Mouse (Mus musculus) forebrain, embryonic 15.5 days (tissue): ENCODE data around the gene Hspb8. TPM values are rescaled to one million over a fixed set of nuclear protein-coding genes. Genes with fewer than 3 reads are reported as not detected.

Source experiments
- ATAC-seq: fragments of 200-750 bp; cut with Nextera tagmentation; replicated peaks from 2 replicates; pipeline ENCODE4 v1.8.0; 2017; ENCODE audit warnings: mild to moderate bottlenecking, moderate TSS enrichment, moderate library complexity
- H3K27ac ChIP-seq: fragments of 300-500 bp; sonication (generic); replicated peaks from 2 replicates; pipeline ENCODE4 v1.5.1; 2015; ENCODE audit warnings: mild to moderate bottlenecking, inconsistent platforms
- H3K27me3 ChIP-seq: fragments of 300-500 bp; sonication (generic); 2 replicates; pipeline ENCODE4 v1.6.1; 2015; ENCODE audit warnings: inconsistent platforms
- H3K36me3 ChIP-seq: fragments of 300-500 bp; sonication (generic); 2 replicates; pipeline ENCODE4 v1.6.1; 2015; ENCODE audit warnings: mild to moderate bottlenecking, inconsistent platforms
- H3K4me1 ChIP-seq: fragments of 300-500 bp; sonication (generic); 2 replicates; pipeline ENCODE4 v1.6.1; 2015; ENCODE audit warnings: inconsistent platforms
- H3K4me2 ChIP-seq: fragments of 300-500 bp; sonication (generic); replicated peaks from 2 replicates; pipeline ENCODE4 v1.6.1; 2015; ENCODE audit warnings: mild to moderate bottlenecking, inconsistent platforms
- H3K4me3 ChIP-seq: fragments of 300-500 bp; sonication (generic); 2 replicates; pipeline ENCODE4 v1.5.1; 2015; ENCODE audit warnings: mild to moderate bottlenecking, inconsistent platforms
- H3K9ac ChIP-seq: fragments of 300-500 bp; sonication (generic); replicated peaks from 2 replicates; pipeline ENCODE4 v1.6.1; 2015; ENCODE audit warnings: mild to moderate bottlenecking, inconsistent platforms
- H3K9me3 ChIP-seq: fragments of 300-500 bp; sonication (generic); 2 replicates; pipeline ENCODE4 v1.6.1; 2016; ENCODE audit warnings: inconsistent platforms
- WGBS: fragments of 180-500 bp; shearing (Covaris S2); methylation state at CpG from one replicate; pipeline ENCODE4 v1.1.7; 2015; ENCODE audit warnings: mixed read lengths; 5-methylcytosine and 5-hydroxymethylcytosine counted together
- polyA plus RNA-seq: library from polyadenylated mRNA; unstranded; fragments of >200 nt; fragmentation: Nextera tagmentation; extraction: Ambion mirVana; gene quantifications from 2 replicates; pipeline ENCODE4 v1.2.1, GENCODE M21; 2015

Gene Hspb8
- 5.6 and 5.7 TPM in 2 replicates for polyA plus RNA-seq

DNA sequence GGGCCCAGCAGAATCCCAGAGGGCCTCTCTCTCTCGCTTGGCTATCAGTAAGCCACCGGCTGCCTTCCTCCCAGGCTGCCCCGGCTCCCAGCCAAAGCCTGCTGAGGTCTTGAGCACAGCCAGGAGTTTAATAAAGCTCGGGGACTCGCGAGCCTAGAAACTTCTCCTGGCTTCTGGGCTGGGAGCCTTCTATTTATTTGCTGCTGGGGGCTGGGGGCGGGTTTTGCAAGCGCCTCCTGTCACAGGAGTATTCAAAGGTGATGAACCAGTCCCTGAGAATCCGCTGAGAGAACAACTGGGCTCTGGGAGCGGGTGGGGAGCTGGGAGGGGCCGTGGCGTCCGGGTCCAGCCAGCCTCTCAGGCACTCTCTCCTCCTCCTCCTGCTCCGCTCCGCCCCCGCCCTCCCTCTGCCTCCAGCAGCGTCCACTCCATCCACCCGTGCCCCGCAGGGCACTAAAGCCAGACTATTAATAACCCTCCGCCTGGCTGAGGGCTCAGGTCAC lies at the start of gene Hspb8:
Hspb8 (minus strand) TSS at position 166 of the 503 bp plus-strand sequence.
- Histone ChIP-seq H3K9ac (no peak within 1 kb of the TSS), H3K4me2 (peak within 1 kb of the TSS; percentile 34), H3K27ac (peak within 1 kb of the TSS; percentile 42)

DNA sequence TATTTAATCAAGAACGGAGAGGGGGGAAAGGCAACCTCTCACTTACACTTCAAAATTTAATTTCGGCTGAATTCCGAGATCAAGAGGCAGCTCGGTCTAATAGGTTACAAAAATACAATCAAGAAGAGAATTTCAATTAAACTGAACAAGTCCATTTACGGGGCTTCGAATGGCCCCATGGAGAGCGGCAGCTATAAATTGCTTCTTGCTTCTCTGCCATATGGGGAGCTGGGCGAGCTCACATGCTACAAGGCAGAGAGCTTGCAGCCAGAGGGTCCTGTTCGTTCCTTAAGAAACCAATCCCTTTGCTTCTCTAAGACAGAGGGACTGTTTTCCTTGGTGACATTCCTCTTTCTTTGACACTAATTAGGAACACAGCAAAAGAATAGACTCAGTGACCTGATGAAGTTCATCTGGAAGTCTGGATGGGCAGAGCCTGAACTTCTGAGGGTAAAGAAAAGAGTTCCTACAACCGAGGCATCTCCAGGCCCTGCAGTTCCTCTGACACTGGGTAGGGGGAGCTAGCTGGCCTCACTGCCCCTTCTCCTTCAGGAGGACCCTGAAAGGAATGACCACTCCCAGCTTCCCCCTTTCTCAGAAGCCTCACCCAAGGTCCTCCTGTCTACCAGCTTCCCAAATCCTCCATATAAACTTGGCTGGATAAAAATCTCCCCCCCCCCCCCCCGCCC lies 38.8 kb upstream of the Hspb8 start:
- Histone ChIP-seq H3K27ac (peak overlapping the region; percentile 42; the same call in 1 of the 2 replicates), H3K4me1 (peaks cover 18% of the 10 kb centered on the region), H3K4me3 (no peak overlapping the region), H3K36me3 (peaks cover 39% of the 10 kb centered on the region), H3K9ac (no peak overlapping the region), H3K4me2 (no peak overlapping the region), H3K27me3 (no peaks in the 10 kb centered on the region), H3K9me3 (peaks cover 6% of the 10 kb centered on the region; the same call in 1 of the 2 replicates)
- 16% methylated on average over 11 of the region's 11 CpGs for WGBS
- ATAC-seq: no peak

More for the DNA sequence above, at the start of gene Hspb8:
- Histone ChIP-seq H3K27me3 (no peaks in the 10 kb centered on the region), H3K4me1 (peaks cover 29% of the 10 kb centered on the region), H3K9me3 (no peaks in the 10 kb centered on the region), H3K4me3 (peak within 1 kb of the TSS; percentile 5; the same call in 1 of the 2 replicates), H3K36me3 (no peaks in the 10 kb centered on the region)
- ATAC-seq: peak; percentile 38; the same call in 1 of the 2 replicates
- WGBS: 1% methylated on average over 19 of the region's 20 CpGs

DNA sequence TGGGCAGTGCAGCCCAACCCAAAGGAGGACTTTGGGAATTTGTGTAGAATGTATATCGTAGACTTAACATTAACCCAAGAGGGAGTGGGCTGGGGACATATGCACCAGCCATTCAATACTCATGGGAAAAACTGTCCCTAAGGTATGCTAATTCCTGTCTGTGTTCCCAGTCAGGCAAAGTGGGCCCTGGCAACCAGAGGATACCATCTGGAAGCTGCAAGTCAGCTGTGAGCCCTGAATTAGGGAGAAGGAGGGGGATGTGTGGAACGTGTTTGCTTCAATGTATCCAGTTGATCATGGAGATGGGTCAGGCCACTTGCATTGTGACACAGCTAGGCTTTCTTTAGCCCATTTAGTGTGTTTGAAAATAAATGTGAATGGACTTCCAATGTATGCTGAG lies 37.3 kb upstream of the Hspb8 start:
- no peaks in the 10 kb centered on the region for H3K9me3 ChIP-seq
- ATAC-seq: 0 out of 2 replicates have a peak, but pooled peaks have one; percentile 68
- H3K36me3 ChIP-seq: peaks cover 24% of the 10 kb centered on the region
- 46% methylated on average over 2 of the region's 2 CpGs for WGBS
- H3K4me1 ChIP-seq: peaks cover 18% of the 10 kb centered on the region
- no peaks in the 10 kb centered on the region for H3K27me3 ChIP-seq
- no peak overlapping the region for H3K4me2 ChIP-seq
- H3K9ac ChIP-seq: no peak overlapping the region
- H3K4me3 ChIP-seq: no peak overlapping the region
- H3K27ac ChIP-seq: 0 out of 2 replicates have a peak overlapping the region, but pooled peaks have one; percentile 7

DNA sequence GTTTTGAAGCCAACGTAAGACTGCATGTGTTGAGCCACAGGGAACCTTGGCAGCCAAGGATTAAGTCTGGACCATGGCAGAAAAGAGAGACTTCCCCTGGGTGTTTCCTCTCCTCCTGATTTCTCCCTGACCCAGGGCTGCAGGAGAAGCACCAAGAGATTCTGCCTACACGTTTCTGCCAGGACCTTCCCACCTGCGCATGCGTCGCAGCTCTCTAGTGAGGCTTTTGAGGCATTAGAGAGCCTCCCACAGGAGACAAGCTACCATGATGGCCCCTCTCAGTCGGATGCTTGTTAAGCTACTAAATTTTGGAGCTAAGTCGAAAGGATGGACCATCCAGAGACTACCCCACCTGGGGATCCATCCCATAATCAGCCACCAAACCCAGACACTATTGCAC lies 35.1 kb upstream of the Hspb8 start:
- Histone ChIP-seq H3K9me3 (no peaks in the 10 kb centered on the region), H3K4me1 (peaks cover 25% of the 10 kb centered on the region), H3K4me2 (no peak overlapping the region), H3K27ac (no peak overlapping the region), H3K4me3 (no peak overlapping the region), H3K27me3 (no peaks in the 10 kb centered on the region), H3K36me3 (peaks cover 10% of the 10 kb centered on the region), H3K9ac (no peak overlapping the region)
- no peak for ATAC-seq
- 83% methylated on average over 7 of the region's 7 CpGs for WGBS

DNA sequence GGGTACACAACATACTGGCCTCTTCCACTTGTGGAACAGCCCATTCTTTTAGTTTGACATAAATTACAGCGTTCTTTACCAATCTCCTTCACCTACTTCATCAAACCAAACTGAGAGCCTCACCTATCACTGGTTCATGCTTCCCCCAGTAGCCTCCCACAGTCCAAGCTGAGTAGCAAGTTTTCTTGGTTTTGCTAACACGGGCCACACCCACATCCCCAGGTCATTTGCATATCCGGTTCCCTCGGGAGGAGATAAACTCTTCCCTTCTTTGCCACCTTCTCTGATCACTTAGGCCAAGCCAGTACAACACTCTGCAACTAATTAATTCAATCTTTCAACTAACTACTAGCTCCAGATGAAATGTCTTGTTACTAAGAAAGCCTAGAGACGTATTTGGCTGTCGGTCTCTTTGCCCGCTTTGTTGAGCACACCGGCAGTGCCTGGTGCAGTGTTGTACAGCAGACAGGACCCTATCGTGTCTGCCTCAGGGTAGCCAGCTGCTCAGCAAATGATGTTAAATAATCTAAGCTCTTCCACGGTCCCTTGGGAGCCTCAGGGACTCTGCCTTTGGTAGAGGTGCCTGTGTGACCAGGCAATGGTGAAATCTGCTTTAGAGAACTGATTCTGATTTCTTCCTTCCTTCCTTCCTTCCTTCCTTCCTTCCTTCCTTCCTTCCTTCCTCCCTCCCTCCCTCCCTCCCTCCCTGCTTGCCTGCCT lies 34.3 kb upstream of the Hspb8 start:
- 32% methylated on average over 10 of the region's 10 CpGs for WGBS
- H3K4me3 ChIP-seq: no peak overlapping the region
- no peaks in the 10 kb centered on the region for H3K9me3 ChIP-seq
- H3K4me1 ChIP-seq: peaks cover 25% of the 10 kb centered on the region
- H3K27me3 ChIP-seq: no peaks in the 10 kb centered on the region
- H3K27ac ChIP-seq: no peak overlapping the region
- no peak overlapping the region for H3K4me2 ChIP-seq
- no peak overlapping the region for H3K9ac ChIP-seq
- peaks cover 11% of the 10 kb centered on the region for H3K36me3 ChIP-seq
- no peak for ATAC-seq

DNA sequence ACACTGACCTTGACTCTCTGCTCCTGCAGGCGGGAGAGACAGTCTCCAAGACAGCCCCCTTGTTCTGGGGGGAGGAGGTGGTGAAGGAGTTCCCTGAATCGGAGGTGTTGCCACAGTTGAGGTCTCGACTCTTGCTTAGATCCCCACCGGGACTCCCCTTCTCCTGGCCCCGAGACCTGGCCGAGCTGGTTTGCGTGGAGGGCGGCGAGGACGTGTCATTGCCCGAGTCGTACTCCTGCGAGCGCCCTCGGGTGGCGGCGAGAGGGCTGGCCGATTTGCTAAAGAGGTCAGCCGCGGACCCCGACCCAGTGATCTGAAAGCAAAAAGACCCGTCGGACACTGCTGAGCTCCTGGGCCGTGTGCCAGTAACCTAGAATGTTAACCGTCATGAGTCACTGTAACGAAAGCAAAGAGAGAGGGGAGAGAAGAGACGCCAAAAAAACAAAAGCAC lies 30.8 kb upstream of the Hspb8 start:
- Histone ChIP-seq H3K4me2 (no peak overlapping the region), H3K4me1 (peaks cover 18% of the 10 kb centered on the region), H3K9me3 (no peaks in the 10 kb centered on the region), H3K36me3 (peaks cover 17% of the 10 kb centered on the region), H3K27ac (no peak overlapping the region), H3K9ac (no peak overlapping the region), H3K4me3 (no peak overlapping the region), H3K27me3 (no peaks in the 10 kb centered on the region)
- 6% methylated on average over 27 of the region's 27 CpGs for WGBS
- ATAC-seq: no peak

DNA sequence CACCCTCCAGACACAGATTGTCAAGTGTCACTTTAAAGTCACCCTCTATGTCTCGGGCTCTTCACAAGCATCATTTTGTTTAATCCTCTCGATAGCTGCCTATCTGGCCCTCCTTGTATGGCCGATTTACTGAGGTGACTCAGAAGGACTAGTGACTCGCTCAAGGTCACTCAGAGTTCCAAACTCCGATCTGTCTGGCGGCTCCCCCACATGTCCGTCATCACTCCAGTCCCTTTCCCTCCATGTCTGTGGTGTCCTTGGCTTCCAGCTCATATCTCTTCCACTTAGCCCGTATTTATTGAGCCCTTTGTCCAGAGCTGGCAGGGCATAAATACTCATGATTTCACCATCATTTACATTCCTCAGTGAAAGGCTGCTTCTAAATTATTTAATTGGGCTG lies 28.2 kb upstream of the Hspb8 start:
- ATAC-seq: no peak
- Histone ChIP-seq H3K9me3 (no peaks in the 10 kb centered on the region), H3K9ac (no peak overlapping the region), H3K4me1 (peaks cover 26% of the 10 kb centered on the region), H3K36me3 (peaks cover 21% of the 10 kb centered on the region), H3K27ac (no peak overlapping the region), H3K4me2 (no peak overlapping the region), H3K4me3 (no peak overlapping the region), H3K27me3 (no peaks in the 10 kb centered on the region)
- 85% methylated on average over 8 of the region's 8 CpGs for WGBS

DNA sequence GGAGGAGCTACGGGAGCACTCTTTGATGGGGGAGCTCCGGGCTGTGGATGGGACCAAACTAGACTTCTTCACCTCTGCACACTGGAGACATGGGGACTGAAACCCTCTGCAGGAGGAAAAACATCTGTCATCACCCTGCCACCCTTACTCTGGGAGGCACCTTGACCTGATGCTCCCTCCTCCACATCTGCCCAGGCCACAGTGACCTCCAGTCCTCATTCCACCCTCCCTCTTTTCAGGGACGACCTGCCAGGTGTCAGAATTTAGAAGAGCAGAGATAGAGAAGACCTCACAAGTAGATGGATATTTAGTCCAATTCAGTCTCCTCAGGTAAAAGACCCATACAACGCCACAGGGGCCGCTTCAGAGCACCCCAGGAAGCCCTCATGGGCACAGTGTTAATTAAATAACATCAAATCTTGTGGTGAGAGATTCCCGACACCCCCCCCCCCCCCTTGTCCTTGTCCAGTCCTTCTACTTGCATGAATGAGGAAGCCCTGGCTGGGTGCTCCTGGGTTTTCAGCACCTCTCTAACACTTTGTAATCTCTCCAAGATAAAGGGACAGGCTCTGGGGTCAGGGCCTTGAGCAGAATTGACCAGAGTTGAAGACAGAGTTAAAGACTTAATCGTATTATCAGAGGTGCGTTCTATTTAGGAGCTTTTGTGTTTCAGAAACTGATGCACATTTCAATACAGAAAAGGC lies 27.0 kb upstream of the Hspb8 start:
- Histone ChIP-seq H3K9ac (no peak overlapping the region), H3K4me2 (no peak overlapping the region), H3K36me3 (peaks cover 24% of the 10 kb centered on the region), H3K9me3 (no peaks in the 10 kb centered on the region), H3K27me3 (no peaks in the 10 kb centered on the region), H3K27ac (0 out of 2 replicates have a peak overlapping the region, but pooled peaks have one; percentile 58), H3K4me1 (peaks cover 28% of the 10 kb centered on the region), H3K4me3 (no peak overlapping the region)
- WGBS: 66% methylated on average over 8 of the region's 8 CpGs
- no peak for ATAC-seq

DNA sequence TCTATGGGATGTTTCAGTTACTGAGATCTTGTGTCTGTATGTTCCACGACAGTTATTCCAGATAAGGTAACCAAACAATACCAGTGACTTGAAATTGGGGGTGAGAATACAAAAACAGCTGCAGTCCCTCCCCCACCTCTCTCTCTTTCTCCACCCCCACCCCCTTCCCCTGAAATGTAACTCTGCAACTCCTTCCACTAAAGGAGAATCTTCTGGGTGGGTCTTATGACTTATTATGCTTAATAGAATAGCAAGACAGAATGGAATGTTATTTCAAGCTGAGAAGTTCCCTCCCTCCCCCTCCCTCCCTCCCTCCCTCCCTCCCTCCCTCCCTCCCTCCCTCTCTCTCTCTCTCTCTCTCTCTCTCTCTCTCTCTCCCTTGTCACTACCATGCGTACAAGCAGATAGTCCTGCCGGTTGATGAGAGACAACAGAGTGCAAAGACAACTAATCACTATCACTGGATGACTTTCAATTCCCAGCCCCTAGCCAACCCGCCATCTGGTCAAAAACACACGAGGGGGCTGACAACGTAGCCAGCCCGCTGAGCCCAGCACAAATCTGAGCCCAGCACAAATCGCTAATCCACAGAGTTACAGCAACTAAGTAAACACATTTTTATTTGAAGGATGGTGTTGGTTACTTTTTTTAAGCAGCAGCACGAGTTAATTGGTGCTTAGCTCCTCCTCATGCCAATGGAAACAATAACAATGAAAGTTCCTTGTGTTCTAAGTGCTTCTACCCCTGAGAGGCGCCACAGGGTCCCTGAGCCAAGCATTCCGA lies 25.9 kb upstream of the Hspb8 start:
- H3K36me3 ChIP-seq: peaks cover 34% of the 10 kb centered on the region
- ATAC-seq: peak; percentile 30; the same call in 1 of the 2 replicates
- H3K27ac ChIP-seq: peak overlapping the region; percentile 58

DNA sequence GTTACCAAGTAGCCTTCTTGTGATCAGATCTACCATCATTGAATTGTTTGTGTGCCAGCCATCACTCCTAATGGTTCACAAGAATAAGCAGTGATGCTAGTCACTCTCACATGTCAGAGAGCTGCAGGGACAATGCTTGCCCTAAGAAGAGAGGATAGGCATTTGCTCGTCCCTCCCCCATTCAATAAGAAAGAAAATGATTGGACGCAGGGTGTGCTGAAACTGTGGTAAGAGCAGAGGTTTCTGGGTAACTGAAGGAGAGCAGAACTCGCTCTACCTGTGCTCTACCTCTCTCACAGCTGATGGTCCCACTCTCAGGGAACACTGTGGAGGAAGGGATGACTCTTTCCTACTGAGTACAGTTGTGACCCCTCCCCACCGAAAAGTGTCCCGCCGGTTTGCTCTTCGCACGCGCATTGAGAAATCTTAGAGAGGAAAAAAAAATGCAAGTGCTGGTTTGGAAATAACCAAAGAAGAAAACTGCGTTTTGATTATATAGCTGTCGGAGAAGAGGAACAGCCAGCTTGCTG lies 25.2 kb upstream of the Hspb8 start:
- no peak for ATAC-seq
- Histone ChIP-seq H3K4me1 (peaks cover 39% of the 10 kb centered on the region), H3K27ac (no peak overlapping the region; the same call in 1 of the 2 replicates), H3K4me3 (no peak overlapping the region), H3K9ac (no peak overlapping the region), H3K36me3 (peaks cover 32% of the 10 kb centered on the region), H3K27me3 (no peaks in the 10 kb centered on the region), H3K9me3 (no peaks in the 10 kb centered on the region), H3K4me2 (no peak overlapping the region)
- 46% methylated on average over 11 of the region's 11 CpGs for WGBS

More for the DNA sequence above, 25.9 kb upstream of the Hspb8 start:
- Histone ChIP-seq H3K9ac (no peak overlapping the region), H3K4me3 (no peak overlapping the region), H3K9me3 (no peaks in the 10 kb centered on the region), H3K4me1 (peaks cover 35% of the 10 kb centered on the region), H3K4me2 (no peak overlapping the region), H3K27me3 (no peaks in the 10 kb centered on the region)
- WGBS: 5% methylated on average over 10 of the region's 11 CpGs

DNA sequence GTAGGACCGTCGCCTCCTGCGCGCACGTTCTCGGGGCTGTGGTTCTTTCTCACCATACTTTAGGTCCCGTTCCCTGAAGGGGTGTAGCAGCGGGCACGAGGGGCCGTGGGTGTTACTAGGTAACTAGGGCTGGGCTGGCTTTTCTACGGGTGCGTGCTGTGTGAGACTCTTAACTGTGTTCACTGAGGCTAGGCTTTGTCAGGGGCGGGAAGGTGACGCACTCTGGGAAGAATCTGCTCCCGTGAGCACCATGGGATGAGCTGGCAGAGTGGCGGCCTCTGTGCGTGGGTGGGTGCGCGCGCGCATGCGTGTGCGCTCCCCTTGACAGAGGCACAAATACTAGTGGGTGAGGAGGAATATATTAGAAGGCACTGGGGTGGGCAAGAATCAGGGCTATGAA lies 23.9 kb upstream of the Hspb8 start:
- no peak for ATAC-seq
- H3K4me3 ChIP-seq: no peak overlapping the region
- peaks cover 42% of the 10 kb centered on the region for H3K4me1 ChIP-seq
- no peak overlapping the region for H3K27ac ChIP-seq
- peaks cover 29% of the 10 kb centered on the region; the same call in 1 of the 2 replicates for H3K36me3 ChIP-seq
- no peak overlapping the region for H3K4me2 ChIP-seq
- H3K9ac ChIP-seq: no peak overlapping the region
- WGBS: 48% methylated on average over 23 of the region's 23 CpGs
- H3K27me3 ChIP-seq: no peaks in the 10 kb centered on the region
- H3K9me3 ChIP-seq: no peaks in the 10 kb centered on the region
